Mouse (Mus musculus) MEL (cell line): ENCODE results near the gene Tmem240. TPM values are rescaled to one million over a fixed set of nuclear protein-coding genes. Genes with fewer than 3 reads are reported as not detected.

Experiments used
- DNase-seq: peaks from one replicate; pipeline ENCODE4 v3.0.0; 2011; ENCODE audit warnings: low read depth, low spot score
- H3K27ac ChIP-seq: 2 replicates; pipeline ENCODE4 v1.5.1; 2012; ENCODE audit warnings: low read depth, mild to moderate bottlenecking, control low read depth, low read length, moderate library complexity; ENCODE audit not compliant: control insufficient read depth
- H3K27me3 ChIP-seq, 2 experiments: fragments of 150-350 bp in 1 of 2; sonication (generic) in 1 of 2; 2 replicates each; pipeline ENCODE4 v1.6.1; 2012; ENCODE audit warnings: low read length in 2 of 2, mild to moderate bottlenecking in 2 of 2, improper control_type of control experiment in 1 of 2, moderate library complexity in 1 of 2; ENCODE audit not compliant: insufficient read depth in 2 of 2, control insufficient read depth in 1 of 2
- H3K36me3 ChIP-seq, 2 experiments: 2 replicates each; pipeline ENCODE4 v1.6.1; 2012 to 2014; ENCODE audit warnings: low read length in 2 of 2, improper control_type of control experiment in 1 of 2, inconsistent platforms in 1 of 2, mild to moderate bottlenecking in 1 of 2; ENCODE audit not compliant: insufficient read depth in 2 of 2, control insufficient read depth in 1 of 2
- H3K4me1 ChIP-seq, 2 experiments: fragments of 150-350 bp in 1 of 2; sonication (generic) in 1 of 2; 2 replicates each; pipeline ENCODE4 v1.6.1; 2012; ENCODE audit warnings: low read length in 2 of 2, improper control_type of control experiment in 1 of 2, mild to moderate bottlenecking in 1 of 2; ENCODE audit not compliant: insufficient read depth in 2 of 2, control insufficient read depth in 1 of 2
- H3K4me3 ChIP-seq, 2 experiments: fragments of 150-350 bp in 1 of 2; sonication (generic) in 1 of 2; 2 replicates each; pipeline ENCODE4 v1.5.1; 2012; ENCODE audit warnings: low read depth in 2 of 2, low read length in 2 of 2, mild to moderate bottlenecking in 2 of 2, moderate library complexity in 2 of 2, control low read depth in 1 of 2, improper control_type of control experiment in 1 of 2; ENCODE audit not compliant: control insufficient read depth in 1 of 2, insufficient read depth in 1 of 2
- H3K79me2 ChIP-seq: 2 replicates; pipeline ENCODE4 v1.6.1; 2012; ENCODE audit warnings: mild to moderate bottlenecking, low read length, moderate library complexity; ENCODE audit not compliant: control insufficient read depth, poor library complexity, insufficient read depth
- H3K9ac ChIP-seq: 2 replicates; pipeline ENCODE4 v1.6.1; 2012; ENCODE audit warnings: low read depth, mild to moderate bottlenecking, control low read depth, low read length, moderate library complexity; ENCODE audit not compliant: control insufficient read depth, poor library complexity, severe bottlenecking
- H3K9me3 ChIP-seq: fragments of 150-350 bp; sonication (generic); replicated peaks from 2 replicates; pipeline ENCODE4 v1.6.1; 2012; ENCODE audit warnings: mild to moderate bottlenecking, low read length, improper control_type of control experiment, moderate library complexity; ENCODE audit not compliant: insufficient read depth
- CHD2 ChIP-seq: IDR thresholded peaks from 2 replicates; pipeline ENCODE4 v1.6.1; 2011; ENCODE audit warnings: low read length, improper control_type of control experiment
- EP300 ChIP-seq, 2 experiments: IDR thresholded peaks; 2 replicates each; pipeline ENCODE4 v1.6.1; 2011; ENCODE audit warnings: improper control_type of control experiment in 2 of 2, low read length in 2 of 2, low read depth in 1 of 2, mild to moderate bottlenecking in 1 of 2
- ETS1 ChIP-seq: IDR thresholded peaks from 2 replicates; pipeline ENCODE4 v1.6.1; 2012; ENCODE audit warnings: low read depth, mild to moderate bottlenecking, inconsistent platforms, low read length, improper control_type of control experiment, moderate library complexity
- GABPA ChIP-seq: IDR thresholded peaks from 2 replicates; pipeline ENCODE4 v1.6.1; 2012; ENCODE audit warnings: low read depth, mild to moderate bottlenecking, inconsistent platforms, low read length, improper control_type of control experiment, moderate library complexity
- HCFC1 ChIP-seq: IDR thresholded peaks from 2 replicates; pipeline ENCODE4 v1.6.1; 2012; ENCODE audit warnings: low read depth, mild to moderate bottlenecking, inconsistent platforms, low read length, improper control_type of control experiment, moderate library complexity
- MXI1 ChIP-seq: IDR thresholded peaks from 2 replicates; pipeline ENCODE4 v1.6.1; 2011; ENCODE audit warnings: mild to moderate bottlenecking, low read depth, low read length, improper control_type of control experiment
- MYB ChIP-seq: IDR thresholded peaks from 2 replicates; pipeline ENCODE4 v1.6.1; 2011; ENCODE audit warnings: mild to moderate bottlenecking, low read depth, low read length, improper control_type of control experiment
- POLR2A ChIP-seq, 2 experiments: IDR thresholded peaks; 2 replicates each; pipeline ENCODE4 v1.6.1; 2011 to 2012; ENCODE audit warnings: low read length in 2 of 2, mild to moderate bottlenecking in 2 of 2, control low read depth in 1 of 2, improper control_type of control experiment in 1 of 2, low read depth in 1 of 2, moderate library complexity in 1 of 2; ENCODE audit not compliant: control insufficient read depth in 1 of 2, insufficient read depth in 1 of 2, poor library complexity in 1 of 2
- POLR2AphosphoS2 ChIP-seq: IDR thresholded peaks from 2 replicates; pipeline ENCODE4 v1.6.1; 2011; ENCODE audit warnings: low read length, improper control_type of control experiment
- SIN3A ChIP-seq: IDR thresholded peaks from 2 replicates; pipeline ENCODE4 v1.6.1; 2012; ENCODE audit warnings: low read length, improper control_type of control experiment, inconsistent platforms
- USF1 ChIP-seq: IDR thresholded peaks from 2 replicates; pipeline ENCODE4 v1.6.1; 2014; ENCODE audit warnings: low read depth, mild to moderate bottlenecking, inconsistent platforms, low read length, improper control_type of control experiment, moderate library complexity
- ZMIZ1 ChIP-seq: IDR thresholded peaks from 2 replicates; pipeline ENCODE4 v1.6.1; 2012; ENCODE audit warnings: low read depth, mild to moderate bottlenecking, inconsistent platforms, low read length, improper control_type of control experiment, moderate library complexity
- ZNF384 ChIP-seq: IDR thresholded peaks from 2 replicates; pipeline ENCODE4 v1.6.1; 2012; ENCODE audit warnings: low read depth, mild to moderate bottlenecking, inconsistent platforms, low read length, improper control_type of control experiment
- polyA plus RNA-seq, 2 experiments: library from polyadenylated mRNA; stranded (reverse) in 1 of 2; unstranded in 1 of 2; fragments of >175 nt in 1 of 2; fragments of >200 nt in 1 of 2; gene quantifications; 2 replicates each; pipeline versions ENCODE4 v1.2.1 to v1.2.4; 2012; ENCODE audit warnings: low replicate concordance in 2 of 2, low read depth in 1 of 2; ENCODE audit not compliant: insufficient read length in 2 of 2, insufficient read depth in 1 of 2, missing spikeins in 1 of 2
- total RNA-seq: library from RNA; depleted of rRNA; stranded (reverse); fragments of 300-350 nt; gene quantifications from 2 replicates; pipeline ENCODE4 v1.2.3, GENCODE M21; 2012

The Tmem240 gene
- total and polyA plus RNA-seq, 3 experiments, result 0.27 to 0.33 TPM; not detected in 1

DNA sequence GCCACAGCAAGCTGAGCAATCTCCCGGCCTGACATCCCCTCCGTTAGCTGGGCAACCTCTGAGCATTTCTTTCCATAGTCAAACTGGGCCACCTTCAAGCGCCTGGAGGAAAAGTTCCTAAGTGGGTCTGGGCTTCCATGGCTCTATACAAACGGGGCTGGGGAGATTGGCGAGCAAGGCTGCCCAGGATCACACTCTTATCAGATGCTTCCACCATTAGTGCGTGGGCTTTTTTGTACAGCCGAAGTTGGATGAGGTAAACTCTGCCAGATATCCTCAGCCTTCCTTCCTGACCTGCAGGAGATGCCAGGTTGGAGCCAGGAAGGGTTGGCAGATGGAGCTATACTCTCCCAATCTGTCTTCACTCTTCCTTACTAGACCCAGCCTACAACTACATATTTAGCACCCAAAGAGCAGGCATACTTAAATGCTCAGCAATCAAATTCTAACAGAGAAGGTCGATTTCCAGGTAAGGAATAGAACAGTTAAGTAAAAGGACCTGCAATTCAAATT, 11.5 kb downstream of the Tmem240 start:
- Histone ChIP-seq H3K27me3 (no peaks in the 10 kb centered on the region), H3K9me3 (no peaks in the 10 kb centered on the region), H3K9ac (no peak overlapping the region), H3K4me3 (no peak overlapping the region), H3K36me3 (peaks cover 0 to 32% of the 10 kb centered on the region in 2 experiments; a peak in 2 of 4 replicates), H3K4me1 (no peaks in the 10 kb centered on the region), H3K27ac (no peak overlapping the region), H3K79me2 (0 out of 2 replicates have a peak, but pooled peaks cover 3% of the 10 kb centered on the region)
- TF ChIP-seq MXI1, result no peak
- no peak for TF ChIP-seq MYB
- no peak for TF ChIP-seq ETS1
- no peak for TF ChIP-seq CHD2
- no peak for TF ChIP-seq HCFC1
- TF ChIP-seq USF1, result no peak
- TF ChIP-seq ZMIZ1, result no peak
- TF ChIP-seq GABPA, result no peak
- no peak for DNase-seq

DNA sequence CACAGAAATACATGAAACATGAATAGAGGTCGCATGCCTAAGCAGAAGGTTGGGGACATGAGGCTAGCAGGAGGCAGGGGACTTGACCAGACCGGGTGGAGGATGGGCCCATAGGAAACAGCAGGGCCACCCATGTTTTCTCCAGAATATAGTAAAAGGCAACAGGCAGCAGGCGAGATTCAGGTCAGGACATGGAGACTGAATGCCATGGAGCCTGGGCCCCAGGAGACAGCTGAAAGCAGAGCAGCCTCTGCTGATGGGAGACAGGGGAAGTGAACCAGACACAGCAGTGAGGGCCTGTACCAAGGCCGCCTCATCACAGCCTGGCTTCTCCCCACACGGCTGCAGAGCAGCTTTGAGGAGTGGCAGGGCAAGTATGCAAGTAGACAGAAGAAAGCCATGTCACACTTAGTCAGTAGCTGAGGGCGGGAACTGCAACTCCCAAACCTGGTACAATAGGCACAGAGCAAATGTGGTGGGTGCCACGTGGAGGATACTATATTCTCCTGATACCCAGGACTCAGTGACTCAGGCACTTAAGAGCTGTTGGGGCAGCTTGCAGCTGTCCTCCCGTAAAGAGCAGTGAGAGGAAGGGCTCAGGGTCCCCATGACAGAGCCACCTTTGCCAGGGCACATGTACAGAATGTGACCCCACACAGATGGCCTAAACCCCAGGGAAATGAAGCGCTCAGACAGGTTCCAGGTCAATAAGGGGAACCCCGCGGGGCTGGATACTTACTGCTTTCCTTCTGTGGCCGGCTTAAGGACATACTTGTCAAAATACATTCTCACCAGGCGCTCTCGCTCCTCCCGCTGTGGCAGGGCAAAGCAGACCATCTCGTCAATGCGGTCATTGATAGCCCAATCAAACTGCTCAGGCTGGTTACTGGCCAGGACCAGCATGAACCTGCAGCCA, 12.2 kb downstream of the Tmem240 start:
- Histone ChIP-seq H3K79me2 (0 out of 2 replicates have a peak, but pooled peaks cover 3% of the 10 kb centered on the region), H3K4me1 (no peaks in the 10 kb centered on the region), H3K27me3 (no peaks in the 10 kb centered on the region), H3K9ac (no peak overlapping the region), H3K27ac (no peak overlapping the region)
- no peak for TF ChIP-seq POLR2AphosphoS2
- peak in 1 of 2 experiments; percentile 30; a peak in 1 of 4 replicates for TF ChIP-seq POLR2A (IDR thresholded peaks at IDR 0.05; ENCODE audit: control insufficient read depth in 1 of 2, insufficient read depth in 1 of 2, low read depth in 1 of 2, low read length in 2 of 2, poor library complexity in 1 of 2)
- TF ChIP-seq, all 39 proteins: peak for 1
- Histone ChIP-seq H3K4me3 (no peak overlapping the region), H3K9me3 (no peaks in the 10 kb centered on the region), H3K36me3 (peaks cover 0 to 35% of the 10 kb centered on the region in 2 experiments; a peak in 2 of 4 replicates)
- DNase-seq, result no peak

DNA sequence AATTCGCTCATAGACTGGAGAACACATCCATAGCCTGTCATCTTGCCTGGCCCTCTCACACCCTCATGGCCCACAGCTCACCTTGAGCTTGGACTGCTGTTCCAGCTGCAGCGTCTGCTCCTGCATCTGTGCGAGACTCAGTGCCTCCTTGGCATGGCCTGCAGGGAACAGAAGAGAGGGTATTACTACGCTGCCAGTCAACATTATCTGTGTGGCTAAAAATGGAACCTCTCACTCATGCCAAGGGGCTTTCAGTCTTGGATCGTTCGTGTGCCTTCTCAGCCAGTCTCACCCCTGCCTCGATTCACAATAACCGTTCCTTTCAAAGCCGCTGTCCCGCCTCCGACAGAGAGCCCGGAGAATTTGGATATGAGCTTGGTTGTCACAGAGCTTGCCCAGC, 22.4 kb downstream of the Tmem240 start:
- TF ChIP-seq SIN3A (no peak), USF1 (no peak), POLR2AphosphoS2 (no peak; the same call in 1 of the 2 replicates), ZNF384 (no peak), EP300 (IDR thresholded peaks at IDR 0.05; ENCODE audit: low read depth in 1 of 2, low read length in 2 of 2) (no peak)
- Histone ChIP-seq H3K27ac (no peak overlapping the region), H3K27me3 (no peaks in the 10 kb centered on the region), H3K36me3 (peaks cover 13 to 15% of the 10 kb centered on the region in 2 experiments), H3K4me3 (no peak overlapping the region), H3K79me2 (peaks cover 50% of the 10 kb centered on the region), H3K4me1 (peaks cover 0 to 11% of the 10 kb centered on the region in 2 experiments; a peak in 3 of 4 replicates), H3K9me3 (no peaks in the 10 kb centered on the region), H3K9ac (no peak overlapping the region)
- DNase-seq, result no peak
